Mouse (Mus musculus) brain, embryonic 14.5 days (tissue): ENCODE results near the gene Ang. TPM values are rescaled to one million over a fixed set of nuclear protein-coding genes. Genes with fewer than 3 reads are reported as not detected.

ENCODE experiments used
- DNase-seq: peaks from one replicate; pipeline ENCODE4 v3.0.0-alpha.2; 2011; ENCODE audit warnings: low read depth
- CTCF ChIP-seq: fragments of 200-500 bp; IDR thresholded peaks from 2 replicates; pipeline ENCODE4 v1.5.1; 2012; ENCODE audit warnings: inconsistent platforms, mild to moderate bottlenecking, moderate library complexity, borderline replicate concordance; ENCODE audit not compliant: insufficient read depth, insufficient read length; ENCODE audit errors: extremely low read depth
- POLR2A ChIP-seq: fragments of 200-500 bp; IDR thresholded peaks from 2 replicates; pipeline ENCODE4 v1.6.1; 2012; ENCODE audit warnings: mild to moderate bottlenecking, inconsistent platforms, borderline replicate concordance; ENCODE audit not compliant: poor library complexity, insufficient read depth, insufficient read length, severe bottlenecking; ENCODE audit errors: extremely low read depth
- polyA plus RNA-seq: library from polyadenylated mRNA; depleted of rRNA; stranded (reverse); fragments of >200 nt; gene quantifications from 2 replicates; pipeline ENCODE4 v1.2.3, GENCODE M21; 2012; rRNA removed

Gene Ang
- polyA plus RNA-seq, 1 experiment = 4.5 TPM

GRCm38 (mm10) chr14:51142119-51142518 lies 51.2 kb downstream of the Ang start:
- TF ChIP-seq CTCF (no peak), POLR2A (no peak)
- no peak for DNase-seq

DNA sequence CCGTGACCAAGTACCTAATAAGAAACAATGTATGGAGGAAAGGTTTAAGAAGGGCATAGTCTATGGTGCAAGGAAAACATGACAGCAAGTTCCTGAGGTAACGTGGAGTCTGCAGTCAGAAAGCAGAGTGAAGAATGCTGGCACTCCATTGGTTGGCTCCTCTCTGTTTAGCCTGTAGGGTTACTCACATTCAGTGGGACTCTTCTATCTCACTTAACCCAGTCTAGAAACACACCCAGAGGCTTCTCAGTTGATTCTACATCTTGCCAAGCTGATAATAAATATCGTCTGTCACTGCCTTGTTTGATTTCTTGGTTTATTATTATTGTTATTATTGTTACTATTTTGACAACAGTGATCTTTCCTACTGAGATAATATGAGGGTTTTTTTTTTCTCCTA lies 51.6 kb downstream of the Ang start:
- DNase-seq = no peak
- no peak for TF ChIP-seq CTCF
- no peak for TF ChIP-seq POLR2A

- TF ChIP-seq CTCF (no peak), POLR2A (no peak)
- peak; percentile 32 for DNase-seq
Observed at GRCm38 (mm10) chr14:51143287-51143686, 52.3 kb downstream of the Ang start.

DNA sequence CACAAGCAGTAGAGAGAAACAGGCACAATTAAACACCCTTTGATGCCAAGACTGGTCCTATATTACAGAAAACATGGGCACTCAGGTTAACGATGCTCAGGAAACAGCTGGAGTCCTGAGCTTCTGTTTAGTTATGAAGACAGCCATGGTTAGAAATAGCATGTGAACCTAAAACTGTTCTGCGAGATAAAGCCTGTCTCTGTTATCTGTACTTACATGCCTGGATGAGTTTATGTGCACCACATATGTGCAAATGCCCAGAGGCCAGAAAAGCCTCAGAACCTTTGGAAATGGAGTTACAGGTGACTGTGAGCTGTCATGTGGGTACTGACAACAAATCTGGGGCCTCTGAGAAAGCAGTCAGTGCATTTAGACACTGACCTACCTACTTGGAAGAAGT lies 53.0 kb downstream of the Ang start:
- TF ChIP-seq CTCF (no peak), POLR2A (no peak)
- DNase-seq = no peak

DNA sequence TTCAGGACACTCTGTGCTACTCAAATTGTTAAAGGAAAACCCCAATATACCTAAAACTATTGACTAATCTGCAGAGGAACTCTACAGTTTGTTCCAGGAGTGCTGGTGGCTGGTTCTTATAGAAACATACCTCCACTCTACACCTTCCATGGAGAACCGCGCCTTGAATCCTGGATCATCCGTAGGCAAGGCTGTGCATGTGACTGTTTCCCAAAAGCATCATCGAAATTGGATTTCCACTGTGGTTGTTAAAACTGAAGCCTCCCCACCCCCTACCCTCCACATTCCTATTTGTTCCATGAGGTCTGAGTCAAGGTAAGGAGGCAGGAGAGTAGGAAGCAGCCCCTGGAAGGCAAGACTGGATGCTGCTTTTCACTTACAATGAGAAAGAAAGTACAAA lies 53.5 kb downstream of the Ang start:
- no peak for DNase-seq
- no peak for TF ChIP-seq POLR2A
- no peak for TF ChIP-seq CTCF

- no peak for DNase-seq
- TF ChIP-seq CTCF (no peak), POLR2A (no peak)
Observed at GRCm38 (mm10) chr14:51145521-51145920, 54.6 kb downstream of the Ang start.

DNA sequence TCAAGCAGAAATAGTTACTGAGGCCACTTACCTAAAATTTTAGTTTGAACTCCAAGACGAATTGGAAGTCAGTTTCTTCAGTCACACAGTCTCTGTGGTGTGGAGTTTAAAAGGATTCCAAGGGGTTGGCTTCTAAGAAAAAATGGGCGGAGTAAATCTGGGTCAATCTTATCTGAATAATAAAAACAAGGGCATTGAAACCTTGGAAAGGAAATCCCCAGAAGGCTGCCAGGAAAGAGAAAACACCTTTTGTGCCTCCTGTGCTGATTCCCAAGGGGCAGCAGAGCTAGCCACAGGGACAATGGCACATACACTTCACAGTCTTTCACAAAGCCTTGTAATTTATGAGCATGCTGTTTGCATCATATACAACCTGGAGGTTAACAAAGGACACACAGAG lies 55.7 kb downstream of the Ang start, which contains the start of gene Rnase1:
Rnase1 (minus strand) TSS at position 101 of the 400 bp plus-strand sequence.
- TF ChIP-seq POLR2A (no peak), CTCF (no peak)
- DNase-seq = peak; percentile 41

DNA sequence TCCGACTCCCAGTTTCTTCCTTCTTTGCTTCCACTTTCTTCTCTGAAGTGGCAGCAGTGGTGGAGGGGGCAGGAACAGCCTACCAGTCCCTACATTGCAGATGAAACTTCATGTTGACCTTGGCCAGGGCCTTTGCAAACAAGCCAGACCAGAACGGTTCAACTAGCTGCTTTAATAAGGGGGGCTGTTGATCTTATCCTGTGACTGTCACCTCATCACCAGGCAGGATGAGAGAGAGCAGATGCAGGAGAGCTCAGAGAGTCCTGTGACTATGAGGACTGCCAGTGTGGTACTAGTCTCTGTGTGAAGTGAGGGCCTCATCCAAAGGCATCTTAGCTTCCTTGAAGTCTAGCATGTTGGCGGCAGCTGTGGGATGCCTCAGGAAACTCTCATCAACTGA lies 57.1 kb downstream of the Ang start:
- TF ChIP-seq CTCF (no peak), POLR2A (no peak)
- no peak for DNase-seq

DNA sequence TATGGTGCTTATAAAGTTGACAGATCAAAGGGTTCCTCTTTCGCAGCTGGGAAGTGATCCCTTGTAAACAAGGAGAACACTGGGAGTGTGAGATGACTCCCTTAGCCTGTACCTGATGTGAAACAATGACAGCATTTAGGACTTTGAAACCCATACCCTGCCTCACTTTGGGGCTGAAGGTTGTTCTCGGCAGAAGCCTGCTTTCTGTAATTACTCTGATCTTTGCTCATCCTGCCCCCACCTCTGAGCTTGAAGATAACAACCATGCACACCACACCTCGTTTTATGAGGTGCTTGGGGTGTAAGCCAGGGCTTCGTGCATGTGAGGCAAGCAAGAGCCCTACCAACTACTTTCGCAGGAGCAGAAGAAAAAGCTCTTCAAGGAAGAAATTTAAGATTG lies 58.2 kb downstream of the Ang start:
- DNase-seq = no peak
- no peak for TF ChIP-seq POLR2A
- TF ChIP-seq CTCF = no peak

DNA sequence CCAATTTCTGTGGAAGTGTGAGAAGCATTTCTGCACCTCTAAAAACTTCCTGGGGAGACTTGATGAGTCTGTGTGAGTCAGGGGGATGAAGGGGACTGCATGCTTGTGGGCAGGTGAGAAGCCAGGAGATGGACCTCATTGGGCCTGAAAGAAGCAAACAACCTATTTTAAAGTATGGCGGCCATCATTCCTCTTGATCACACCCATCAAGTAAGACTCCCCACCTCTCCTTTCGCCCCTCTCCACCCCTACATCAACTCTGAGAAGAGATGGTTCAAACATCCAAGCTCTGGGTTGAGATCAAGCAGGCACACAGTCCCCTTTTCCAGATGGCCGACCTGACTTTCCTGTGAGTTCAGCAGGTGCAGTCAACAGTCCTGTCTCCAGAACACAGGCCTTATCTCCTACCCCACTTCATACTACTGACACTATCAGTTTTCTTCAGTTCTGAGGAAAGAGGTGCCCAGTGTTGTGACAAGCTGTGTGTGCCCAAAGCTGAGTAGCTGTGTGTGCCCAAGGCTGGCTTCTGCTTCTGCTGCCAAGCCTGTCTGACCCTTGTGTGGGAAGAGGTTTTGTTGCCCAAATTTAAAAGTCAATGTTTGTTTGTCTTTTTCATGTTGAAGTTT lies 59.4 kb downstream of the Ang start:
- TF ChIP-seq POLR2A (no peak), CTCF (no peak)
- no peak for DNase-seq

Other genes starting within 250 kb of the Ang start
- gene Tep1, start 220.6 kb upstream of the Ang start, polyA plus RNA-seq = 4.3 and 5.1 TPM in 2 replicates
- 0.59 and 1.2 TPM in 2 replicates for gene Klhl33, start 193.6 kb upstream of the Ang start, polyA plus RNA-seq
- 102 and 121 TPM in 2 replicates for gene Osgep, start 166.3 kb upstream of the Ang start, polyA plus RNA-seq
- gene Apex1, start 166.2 kb upstream of the Ang start, polyA plus RNA-seq = 137 and 178 TPM in 2 replicates
- 131 and 177 TPM in 2 replicates for gene Pip4p1, start 160.3 kb upstream of the Ang start, polyA plus RNA-seq
- gene Pnp, start 160.1 kb upstream of the Ang start, polyA plus RNA-seq = 21.0 and 21.4 TPM in 2 replicates
- 18.1 and 19.3 TPM in 2 replicates for gene Gm49342, start 146.6 kb upstream of the Ang start, polyA plus RNA-seq
- 0.16 and 0.42 TPM in 2 replicates for gene Pnp2, start 135.2 kb upstream of the Ang start, polyA plus RNA-seq
- gene Rnase10, start 83.4 kb upstream of the Ang start, polyA plus RNA-seq = 0.05 TPM in 1 of 2 replicates, not detected in the other
- not detected in 2 replicates for gene Rnase9, start 49.3 kb upstream of the Ang start, polyA plus RNA-seq
- not detected in 2 replicates for gene Rnase11, start 41.0 kb upstream of the Ang start, polyA plus RNA-seq
- gene Rnase12, start 33.5 kb upstream of the Ang start, polyA plus RNA-seq = 0.15 TPM in 1 of 2 replicates, not detected in the other
- gene Olfr750, start 16.7 kb upstream of the Ang start, polyA plus RNA-seq = not detected in 2 replicates
- 15.1 and 18.2 TPM in 2 replicates for gene Rnase4, start 73 bp upstream of the Ang start, polyA plus RNA-seq
- gene Eddm3b, start 23.3 kb downstream of the Ang start, polyA plus RNA-seq = not detected in 2 replicates
- gene Rnase6, start 32.8 kb downstream of the Ang start, polyA plus RNA-seq = 0.44 and 0.52 TPM in 2 replicates
- gene Rnase1, start 55.6 kb downstream of the Ang start, polyA plus RNA-seq = 0.09 and 0.27 TPM in 2 replicates
- gene Rnase2b, start 71.1 kb downstream of the Ang start, polyA plus RNA-seq = not detected in 2 replicates
- not detected in 2 replicates for gene Ang2, start 108.0 kb downstream of the Ang start, polyA plus RNA-seq
- not detected in 2 replicates for gene Ear14, start 112.2 kb downstream of the Ang start, polyA plus RNA-seq
- gene Rnase2a, start 165.0 kb downstream of the Ang start, polyA plus RNA-seq = not detected in 2 replicates